Mouse (Mus musculus) bone marrow, adult 2 months (tissue): Measurements from ENCODE around the gene Atn1.

ENCODE experiments used
- CTCF ChIP-seq: fragments of 200-500 bp; IDR thresholded peaks from 2 replicates; pipeline ENCODE4 v1.5.1; 2011; ENCODE audit warnings: low read length, control low read depth; ENCODE audit not compliant: control insufficient read depth, insufficient read depth
- POLR2A ChIP-seq: fragments of 200-500 bp; IDR thresholded peaks from 2 replicates; pipeline ENCODE4 v1.6.1; 2011; ENCODE audit warnings: low read depth, mild to moderate bottlenecking, control low read depth, low read length, borderline replicate concordance; ENCODE audit not compliant: control insufficient read depth

DNA sequence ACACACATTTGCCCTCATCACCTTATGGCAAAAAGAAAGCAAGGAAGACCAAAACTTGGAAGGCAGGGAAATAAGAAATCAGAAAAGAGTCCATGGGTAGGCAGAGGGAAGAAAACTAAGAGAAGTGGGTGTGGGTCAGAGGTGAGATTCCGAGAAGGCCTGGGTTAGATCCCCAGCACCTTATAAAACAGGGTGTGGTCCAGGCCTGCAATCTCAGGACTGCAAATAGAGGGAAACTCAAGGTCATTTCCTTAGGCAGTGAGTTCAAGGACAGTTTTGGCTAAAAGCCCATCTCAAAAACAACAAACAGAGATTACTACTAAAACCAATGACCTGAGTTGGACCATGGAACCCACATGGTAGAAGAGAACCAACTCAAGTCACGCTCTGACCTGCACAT lies 2.5 kb downstream of the Atn1 start:
- no peak for TF ChIP-seq CTCF
- no peak for TF ChIP-seq POLR2A
